Mouse (Mus musculus) lung, embryonic 16.5 days (tissue): Measurements from ENCODE around the gene Wdr25. TPM values are rescaled to one million over a fixed set of nuclear protein-coding genes. Genes with fewer than 3 reads are reported as not detected.

Source experiments
- ATAC-seq: fragments of 200-750 bp; cut with Nextera tagmentation; 2 replicates; pipeline ENCODE4 v1.8.0; 2017; ENCODE audit warnings: low read depth, mild to moderate bottlenecking, moderate library complexity
- H3K27ac ChIP-seq: fragments of 300-500 bp; sonication (generic); 2 replicates; pipeline ENCODE4 v1.5.1; 2014; ENCODE audit warnings: mild to moderate bottlenecking, control low read depth, low read length
- H3K27me3 ChIP-seq: fragments of 300-500 bp; sonication (generic); 2 replicates; pipeline ENCODE4 v1.6.1; 2014; ENCODE audit warnings: low read depth, low read length, mixed read lengths; ENCODE audit not compliant: control insufficient read depth, insufficient read depth
- H3K36me3 ChIP-seq: fragments of 300-500 bp; sonication (generic); 2 replicates; pipeline ENCODE4 v1.6.1; 2014; ENCODE audit warnings: low read length; ENCODE audit not compliant: control insufficient read depth, insufficient read depth
- H3K4me1 ChIP-seq: fragments of 300-500 bp; sonication (generic); replicated peaks from 2 replicates; pipeline ENCODE4 v1.6.1; 2014; ENCODE audit warnings: low read length, mixed read lengths; ENCODE audit not compliant: control insufficient read depth, insufficient read depth
- H3K4me2 ChIP-seq: fragments of 300-500 bp; sonication (generic); 2 replicates; pipeline ENCODE4 v1.6.1; 2014; ENCODE audit warnings: low read depth, low read length, control low read depth
- H3K4me3 ChIP-seq: fragments of 300-500 bp; sonication (generic); 2 replicates; pipeline ENCODE4 v1.5.1; 2014; ENCODE audit warnings: mild to moderate bottlenecking, low read length, control low read depth
- H3K9ac ChIP-seq: fragments of 300-500 bp; sonication (generic); 2 replicates; pipeline ENCODE4 v1.6.1; 2014; ENCODE audit warnings: low read length, control low read depth
- H3K9me3 ChIP-seq: fragments of 300-500 bp; sonication (generic); 2 replicates; pipeline ENCODE4 v1.6.1; 2016; ENCODE audit warnings: low read length; ENCODE audit not compliant: control insufficient read depth
- WGBS: fragments of 180-500 bp; shearing (Covaris S2); extraction: QIAGEN DNeasy Blood & Tissue Kit; methylation state at CpG from one replicate; pipeline ENCODE4 v1.1.7; 2014; 5-methylcytosine and 5-hydroxymethylcytosine counted together
- polyA plus RNA-seq: library from polyadenylated mRNA; unstranded; fragments of >200 nt; fragmentation: Nextera tagmentation; extraction: Ambion mirVana; gene quantifications from 2 replicates; pipeline ENCODE4 v1.2.1, GENCODE M21; 2015

The Wdr25 gene
- polyA plus RNA-seq, 1 experiment from 2014 or later = 10.9 TPM

- H3K27me3 ChIP-seq = 0 out of 2 replicates have a peak, but pooled peaks cover 3% of the 10 kb centered on the region
- H3K9ac ChIP-seq = no peak overlapping the region
- no peak overlapping the region for H3K4me3 ChIP-seq
- no peak overlapping the region for H3K4me2 ChIP-seq
- no peak overlapping the region for H3K27ac ChIP-seq
- no peaks in the 10 kb centered on the region for H3K36me3 ChIP-seq
- WGBS = 52% methylated on average over 7 of the region's 7 CpGs
- peak; percentile 22; the same call in 1 of the 2 replicates for ATAC-seq
- H3K4me1 ChIP-seq = no peaks in the 10 kb centered on the region
- H3K9me3 ChIP-seq = no peaks in the 10 kb centered on the region
Observed at GRCm38 (mm10) chr12:109039311-109039710, 145.9 kb downstream of the Wdr25 start.

GRCm38 (mm10) chr12:109044497-109044896 lies 151.1 kb downstream of the Wdr25 start:
- peaks cover under 1% of the 10 kb centered on the region; the same call in 1 of the 2 replicates for H3K27me3 ChIP-seq
- no peak for ATAC-seq

DNA sequence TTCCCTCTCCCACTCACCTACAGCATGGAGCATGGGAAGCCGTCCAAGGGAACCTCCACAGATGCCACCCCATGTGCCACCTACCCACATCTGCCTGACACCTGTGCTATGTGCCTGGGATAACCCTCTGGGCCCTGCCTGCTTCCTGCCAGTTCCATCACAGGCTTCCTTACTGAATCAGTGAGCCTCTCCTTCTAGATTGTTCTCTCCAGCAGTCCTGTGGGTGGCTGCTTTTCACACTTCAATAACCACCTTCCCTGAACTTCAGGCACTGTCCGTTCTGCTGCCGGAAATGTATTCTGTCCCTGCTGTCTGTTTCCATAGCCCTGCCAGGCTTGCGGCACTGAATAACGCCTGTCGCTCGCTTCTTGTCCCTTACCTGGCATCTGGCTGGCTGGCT lies 152.2 kb downstream of the Wdr25 start:
- ATAC-seq = no peak
- Histone ChIP-seq H3K9me3 (no peaks in the 10 kb centered on the region), H3K27ac (no peak overlapping the region), H3K4me2 (no peak overlapping the region), H3K27me3 (peaks cover 10% of the 10 kb centered on the region; the same call in 1 of the 2 replicates), H3K4me3 (no peak overlapping the region), H3K36me3 (no peaks in the 10 kb centered on the region), H3K4me1 (no peaks in the 10 kb centered on the region), H3K9ac (no peak overlapping the region)
- WGBS = 76% methylated on average over 7 of the region's 7 CpGs

More at GRCm38 (mm10) chr12:109044497-109044896, 151.1 kb downstream of the Wdr25 start:
- Histone ChIP-seq H3K9ac (no peak overlapping the region), H3K4me1 (no peaks in the 10 kb centered on the region), H3K4me2 (no peak overlapping the region), H3K36me3 (no peaks in the 10 kb centered on the region), H3K4me3 (no peak overlapping the region), H3K27ac (no peak overlapping the region), H3K9me3 (no peaks in the 10 kb centered on the region)
- 12% methylated on average over 5 of the region's 5 CpGs for WGBS

GRCm38 (mm10) chr12:109049949-109050348 lies 156.5 kb downstream of the Wdr25 start:
- H3K4me1 ChIP-seq = peaks cover 15% of the 10 kb centered on the region
- H3K27ac ChIP-seq = no peak overlapping the region
- peaks cover 53% of the 10 kb centered on the region for H3K27me3 ChIP-seq
- no peak overlapping the region for H3K9ac ChIP-seq
- H3K4me2 ChIP-seq = no peak overlapping the region
- H3K4me3 ChIP-seq = no peak overlapping the region
- WGBS = 75% methylated on average over 4 of the region's 4 CpGs
- H3K9me3 ChIP-seq = no peaks in the 10 kb centered on the region
- no peak for ATAC-seq
- no peaks in the 10 kb centered on the region for H3K36me3 ChIP-seq

DNA sequence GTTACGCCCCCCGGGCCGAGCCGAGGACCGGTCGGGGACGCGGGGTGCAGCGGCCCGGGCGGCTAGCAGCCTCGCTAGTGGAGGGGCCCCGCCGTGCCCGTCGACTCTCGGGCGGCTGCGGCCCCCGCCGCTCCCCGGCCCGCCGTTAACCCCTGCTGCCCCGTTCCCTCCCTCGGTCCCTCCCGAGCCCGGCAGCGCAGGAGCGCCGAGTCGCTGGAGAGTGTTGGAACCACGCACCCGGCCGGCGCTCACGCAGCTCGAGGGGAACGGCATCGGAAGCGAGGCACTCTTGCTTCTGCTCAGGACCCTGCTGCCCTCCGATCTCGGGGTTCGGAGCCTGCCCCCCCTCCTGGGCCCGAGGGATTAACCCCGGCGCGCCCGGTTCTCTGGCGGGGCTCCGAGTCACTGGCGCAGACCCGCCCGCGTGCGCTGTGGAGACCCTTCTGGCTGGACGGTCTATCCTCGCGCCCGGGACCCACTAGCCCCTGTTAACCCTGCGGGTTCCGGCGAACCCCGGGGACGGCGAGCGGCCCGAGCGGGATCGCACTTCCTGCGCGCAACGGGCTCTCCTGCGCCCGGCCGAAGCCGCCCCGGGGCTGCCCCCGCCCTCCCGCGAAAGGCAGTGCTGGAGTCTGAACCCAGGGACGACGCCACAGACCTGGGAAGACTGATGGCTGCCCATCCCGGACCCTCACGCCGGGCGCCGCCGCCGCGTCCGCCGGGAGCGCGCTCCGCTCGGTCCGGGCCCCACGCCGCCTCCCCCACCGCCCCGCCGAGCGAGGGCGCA lies 159.8 kb downstream of the Wdr25 start:
- H3K4me1 ChIP-seq = peaks cover 15% of the 10 kb centered on the region
- peaks cover 69% of the 10 kb centered on the region for H3K27me3 ChIP-seq
- WGBS = under 1% methylated on average over 78 of the region's 105 CpGs
- H3K27ac ChIP-seq = no peak overlapping the region
- no peaks in the 10 kb centered on the region for H3K9me3 ChIP-seq
- peak overlapping the region; percentile 62 for H3K9ac ChIP-seq
- ATAC-seq = peak; percentile 39
- peak overlapping the region; percentile 60 for H3K4me3 ChIP-seq
- H3K36me3 ChIP-seq = no peaks in the 10 kb centered on the region
- peak overlapping the region; percentile 93 for H3K4me2 ChIP-seq

GRCm38 (mm10) chr12:109057736-109058135 lies 164.3 kb downstream of the Wdr25 start:
- H3K4me1 ChIP-seq = peaks cover 12% of the 10 kb centered on the region
- 62% methylated on average over 4 of the region's 4 CpGs for WGBS
- no peak for ATAC-seq

GRCm38 (mm10) chr12:109058660-109059059 lies 165.2 kb downstream of the Wdr25 start:
- H3K9ac ChIP-seq = no peak overlapping the region
- peaks cover 4% of the 10 kb centered on the region; the same call in 1 of the 2 replicates for H3K4me1 ChIP-seq
- H3K4me2 ChIP-seq = no peak overlapping the region
- H3K9me3 ChIP-seq = no peaks in the 10 kb centered on the region
- no peak overlapping the region for H3K27ac ChIP-seq
- no peaks in the 10 kb centered on the region for H3K36me3 ChIP-seq
- WGBS = 86% methylated on average over 8 of the region's 8 CpGs
- H3K27me3 ChIP-seq = peaks cover 29% of the 10 kb centered on the region
- no peak overlapping the region for H3K4me3 ChIP-seq
- ATAC-seq = no peak

More at GRCm38 (mm10) chr12:109057736-109058135, 164.3 kb downstream of the Wdr25 start:
- Histone ChIP-seq H3K9me3 (no peaks in the 10 kb centered on the region), H3K9ac (no peak overlapping the region), H3K4me3 (no peak overlapping the region), H3K27ac (no peak overlapping the region), H3K36me3 (no peaks in the 10 kb centered on the region), H3K27me3 (peaks cover 38% of the 10 kb centered on the region), H3K4me2 (no peak overlapping the region)

GRCm38 (mm10) chr12:109067561-109068135 lies 174.2 kb downstream of the Wdr25 start:
- WGBS = 2% methylated on average over 35 of the region's 59 CpGs
- no peaks in the 10 kb centered on the region for H3K9me3 ChIP-seq
- H3K27ac ChIP-seq = no peak overlapping the region

DNA sequence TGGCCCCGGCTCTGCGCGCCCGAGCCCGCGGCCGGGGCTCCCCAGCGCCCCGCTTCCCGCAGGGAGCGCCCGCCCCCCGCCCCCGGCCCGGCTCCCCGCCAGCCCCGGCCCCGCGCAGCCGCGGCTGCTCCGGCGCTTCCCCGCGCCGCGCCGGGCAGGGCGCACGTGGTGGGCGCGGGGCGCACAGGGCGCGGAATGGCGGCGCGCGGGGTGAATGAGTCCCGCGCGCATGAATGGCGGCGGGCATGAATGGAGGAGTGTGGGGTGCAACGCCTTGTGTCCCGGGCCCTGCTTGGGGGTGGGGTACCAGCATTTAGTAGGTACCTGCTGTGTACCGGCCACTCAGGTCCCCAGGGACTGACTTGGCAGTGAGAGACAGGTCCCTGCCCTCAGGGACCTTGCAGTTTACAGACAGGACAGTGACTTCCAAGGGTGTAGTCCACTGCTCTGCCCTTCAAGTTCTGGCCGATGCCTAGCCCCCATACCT lies 174.8 kb downstream of the Wdr25 start, which contains the start of gene Begain:
Gene Begain, minus strand, starts transcription at position 51 of the 487 bp plus-strand sequence.
- Histone ChIP-seq H3K27me3 (peaks cover 6% of the 10 kb centered on the region), H3K4me3 (peak within 1 kb of the TSS; percentile 67), H3K27ac (no peak within 1 kb of the TSS), H3K36me3 (no peaks in the 10 kb centered on the region), H3K9ac (peak within 1 kb of the TSS; percentile 75), H3K9me3 (no peaks in the 10 kb centered on the region), H3K4me1 (peaks cover 6% of the 10 kb centered on the region; the same call in 1 of the 2 replicates), H3K4me2 (peak within 1 kb of the TSS; percentile 95)
- ATAC-seq = peak; percentile 61
- 2% methylated on average over 21 of the region's 48 CpGs for WGBS

More at GRCm38 (mm10) chr12:109067561-109068135, 174.2 kb downstream of the Wdr25 start:
- Histone ChIP-seq H3K36me3 (no peaks in the 10 kb centered on the region), H3K4me2 (peak overlapping the region; percentile 95), H3K9ac (peak overlapping the region; percentile 75), H3K4me3 (peak overlapping the region; percentile 67), H3K27me3 (peaks cover 6% of the 10 kb centered on the region), H3K4me1 (peaks cover 6% of the 10 kb centered on the region; the same call in 1 of the 2 replicates)
- ATAC-seq = peak; percentile 94
